Mouse (Mus musculus): ENCODE results near the gene Gm15097. TPM values are rescaled to one million over a fixed set of nuclear protein-coding genes. Genes with fewer than 3 reads are reported as not detected.

The Gm15097 gene
- not detected in 2 replicates for polyA plus RNA-seq (2012; rRNA removed)

GRCm38 (mm10) chrX:149784173-149784572 is at the start of gene Gm15097:
TSS of gene Gm15097 (plus strand) at chrX:149784473.

Other genes starting within 250 kb of the Gm15097 start
- not detected in 2 replicates for gene Gm10439, start 189.9 kb upstream of the Gm15097 start, polyA plus RNA-seq (2012; rRNA removed)
- gene Gm15091, start 157.2 kb downstream of the Gm15097 start, polyA plus RNA-seq (2012; rRNA removed), result not detected in 2 replicates

All from stomach, adult 2 months (tissue).